Mouse (Mus musculus): Measurements from ENCODE around the gene Pnpla3. TPM values are rescaled to one million over a fixed set of nuclear protein-coding genes. Genes with fewer than 3 reads are reported as not detected.
A peak's percentile ranks its signal among the peaks of the same experiment; 100 is the strongest.

Pnpla3 gene
- polyA plus RNA-seq, 1 experiment from 2014 or later: 1.7 TPM

DNA sequence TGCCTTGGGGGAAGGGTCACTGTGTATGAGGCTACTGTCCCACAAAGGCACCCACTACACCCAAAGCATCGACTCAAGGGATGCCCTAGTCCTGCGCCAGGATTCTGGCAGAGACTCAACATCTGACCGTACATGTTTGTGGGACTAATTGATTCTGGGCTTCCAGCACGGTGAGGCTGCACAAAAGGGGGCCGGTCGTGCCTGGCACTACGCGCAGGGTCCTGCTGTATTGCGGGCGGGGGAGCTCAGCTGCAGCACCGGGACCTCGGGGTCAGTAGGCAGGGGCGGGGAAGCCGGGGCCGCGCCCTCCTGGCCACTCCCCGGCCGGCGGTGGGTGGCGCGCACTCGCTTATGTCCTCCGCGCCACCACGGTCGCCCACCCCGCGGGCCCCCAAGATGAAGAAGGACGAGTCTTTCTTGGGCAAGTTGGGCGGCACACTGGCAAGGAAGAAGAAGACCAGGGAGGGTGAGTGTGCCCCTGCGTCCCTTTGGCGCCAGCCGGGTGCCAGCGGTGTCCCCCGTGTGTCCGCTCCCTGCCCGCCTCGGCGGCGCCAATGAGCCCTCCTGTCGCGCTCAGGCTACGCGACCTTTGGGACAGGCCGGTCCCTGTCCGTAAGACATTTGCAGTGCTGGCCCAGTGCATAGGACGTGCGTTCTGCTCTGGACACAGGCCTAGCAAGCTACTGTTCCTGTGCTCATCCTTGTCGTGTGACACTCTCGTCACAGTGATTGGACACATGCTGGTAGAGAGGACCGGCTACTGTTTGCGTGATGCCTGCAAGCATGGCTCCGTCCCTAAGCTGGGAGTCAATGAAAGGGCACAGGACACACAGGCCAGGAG is 64.3 kb downstream of the Pnpla3 start, which contains the start of gene Parvb:
Gene Parvb (plus strand): TSS at position 323 of the 841 bp plus-strand sequence.
- under 1% methylated on average over 48 of the region's 53 CpGs for WGBS
- H3K27ac ChIP-seq (ENCODE audit: low read depth, low read length): peak within 1 kb of the TSS; percentile 75
- peak; percentile 92 for DNase-seq (ENCODE audit: low spot score, missing footprints)
- H3K4me1 ChIP-seq (ENCODE audit: control insufficient read depth, insufficient read depth, low read length): peaks cover 24% of the 10 kb centered on the region
- H3K36me3 ChIP-seq (ENCODE audit: control insufficient read depth, insufficient read depth, low read length): no peaks in the 10 kb centered on the region
- peak; percentile 54 for ATAC-seq (ENCODE audit: low FRiP score)
- no peaks in the 10 kb centered on the region for H3K9me3 ChIP-seq (ENCODE audit: control insufficient read depth, low read length)
- H3K9ac ChIP-seq (ENCODE audit: low read length): peak within 1 kb of the TSS; percentile 55
- peaks cover 3% of the 10 kb centered on the region for H3K27me3 ChIP-seq (ENCODE audit: control insufficient read depth, insufficient read depth, low read length)
- H3K4me2 ChIP-seq: peak within 1 kb of the TSS; percentile 70
- peak within 1 kb of the TSS; percentile 40 for H3K4me3 ChIP-seq (ENCODE audit: low read depth, low read length)

- WGBS: 7% methylated on average over 8 of the region's 8 CpGs
- Histone ChIP-seq H3K9me3 (ENCODE audit: control insufficient read depth, low read length) (no peaks in the 10 kb centered on the region), H3K4me3 (ENCODE audit: low read depth, low read length) (peak overlapping the region; percentile 40), H3K9ac (ENCODE audit: low read length) (peak overlapping the region; percentile 55), H3K27me3 (ENCODE audit: control insufficient read depth, insufficient read depth, low read length) (peaks cover 3% of the 10 kb centered on the region), H3K27ac (ENCODE audit: low read depth, low read length) (no peak overlapping the region), H3K36me3 (ENCODE audit: control insufficient read depth, insufficient read depth, low read length) (no peaks in the 10 kb centered on the region), H3K4me2 (peak overlapping the region; percentile 70), H3K4me1 (ENCODE audit: control insufficient read depth, insufficient read depth, low read length) (peaks cover 21% of the 10 kb centered on the region)
- ATAC-seq (ENCODE audit: low FRiP score) (no peak), DNase-seq (ENCODE audit: low spot score, missing footprints) (no peak)
These were observed 65.0 kb downstream of the Pnpla3 start for GRCm38 (mm10) chr15:84232609-84233008.

DNA sequence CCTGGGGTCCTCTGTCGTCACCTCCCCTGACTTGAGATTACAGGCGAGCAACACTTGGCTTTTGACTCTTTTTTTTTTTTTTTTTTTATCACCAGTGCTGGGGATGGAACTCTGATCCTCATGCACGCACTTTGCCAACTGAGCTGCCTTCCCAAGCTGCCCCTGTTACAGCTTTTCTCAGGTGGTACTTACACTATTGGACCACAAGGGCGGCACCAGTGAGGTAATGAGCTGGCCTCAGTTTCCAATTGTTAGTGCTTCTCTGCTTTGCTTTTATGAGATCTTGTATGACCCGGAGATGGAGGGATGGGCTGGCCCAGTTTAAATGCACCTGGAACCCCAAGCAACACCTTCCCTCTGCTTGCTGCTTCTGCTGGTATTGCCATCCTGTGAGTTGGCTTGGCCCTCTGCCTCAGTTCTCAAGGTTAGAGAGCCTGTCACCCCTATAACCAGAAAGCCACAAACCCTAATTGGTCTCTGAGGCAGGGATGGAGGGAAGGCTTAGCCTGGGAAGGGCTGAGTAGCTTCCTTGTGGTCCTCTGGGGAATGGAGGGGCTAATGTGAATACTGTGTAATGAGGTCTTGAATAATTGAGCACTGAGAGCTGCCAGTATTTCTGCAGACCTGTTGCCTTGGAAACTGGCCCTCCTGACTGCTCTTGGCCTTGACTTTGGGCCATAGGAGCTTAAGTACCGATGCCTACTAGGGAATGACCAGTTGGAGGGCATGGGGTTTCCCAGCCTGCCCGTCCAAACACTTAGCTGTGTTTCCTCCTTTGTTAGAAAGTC is 67.4 kb downstream of the Pnpla3 start:
- ATAC-seq (ENCODE audit: low FRiP score) (peak; percentile 13; the same call in 1 of the 2 replicates), DNase-seq (ENCODE audit: low spot score, missing footprints) (no peak)
- peaks cover 27% of the 10 kb centered on the region for H3K4me1 ChIP-seq (ENCODE audit: control insufficient read depth, insufficient read depth, low read length)
- no peaks in the 10 kb centered on the region for H3K9me3 ChIP-seq (ENCODE audit: control insufficient read depth, low read length)
- peaks cover 3% of the 10 kb centered on the region for H3K27me3 ChIP-seq (ENCODE audit: control insufficient read depth, insufficient read depth, low read length)
- H3K27ac ChIP-seq (ENCODE audit: low read depth, low read length): no peak overlapping the region
- no peaks in the 10 kb centered on the region for H3K36me3 ChIP-seq (ENCODE audit: control insufficient read depth, insufficient read depth, low read length)
- H3K9ac ChIP-seq (ENCODE audit: low read length): no peak overlapping the region
- WGBS: 78% methylated on average over 7 of the region's 7 CpGs
- no peak overlapping the region for H3K4me2 ChIP-seq
- no peak overlapping the region for H3K4me3 ChIP-seq (ENCODE audit: low read depth, low read length)

GRCm38 (mm10) chr15:84235646-84236045 is 68.0 kb downstream of the Pnpla3 start:
- H3K27me3 ChIP-seq (ENCODE audit: control insufficient read depth, insufficient read depth, low read length): peaks cover 3% of the 10 kb centered on the region

More at GRCm38 (mm10) chr15:84235646-84236045, 68.0 kb downstream of the Pnpla3 start:
- DNase-seq (ENCODE audit: low spot score, missing footprints) (no peak), ATAC-seq (ENCODE audit: low FRiP score) (peak; percentile 4; the same call in 1 of the 2 replicates)
- Histone ChIP-seq H3K4me3 (ENCODE audit: low read depth, low read length) (no peak overlapping the region), H3K4me2 (no peak overlapping the region), H3K9me3 (ENCODE audit: control insufficient read depth, low read length) (no peaks in the 10 kb centered on the region), H3K4me1 (ENCODE audit: control insufficient read depth, insufficient read depth, low read length) (peaks cover 23% of the 10 kb centered on the region), H3K9ac (ENCODE audit: low read length) (no peak overlapping the region), H3K27ac (ENCODE audit: low read depth, low read length) (no peak overlapping the region), H3K36me3 (ENCODE audit: control insufficient read depth, insufficient read depth, low read length) (no peaks in the 10 kb centered on the region)
- WGBS: 62% methylated on average over 7 of the region's 7 CpGs

Small RNA genes within 50 kb of the gene (microRNA-seq; reads per million reads assigned to microRNA genes)
- gene Mir6392: 0.57 reads per million

Other genes starting within 250 kb of the Pnpla3 start
- 0.29 TPM in 1 of 2 replicates, not detected in the other for gene Efcab6, start 102.5 kb upstream of the Pnpla3 start, polyA plus RNA-seq (2014; fragmentation: Nextera tagmentation; extraction: Ambion mirVana)
- gene Sult4a1, start 62.1 kb upstream of the Pnpla3 start, polyA plus RNA-seq (2014; fragmentation: Nextera tagmentation; extraction: Ambion mirVana): 8.7 and 8.9 TPM in 2 replicates
- 0.05 TPM in 1 of 2 replicates, not detected in the other for gene Pnpla5, start 44.7 kb upstream of the Pnpla3 start, polyA plus RNA-seq (2014; fragmentation: Nextera tagmentation; extraction: Ambion mirVana)
- 75.9 and 77.4 TPM in 2 replicates for gene Samm50, start 24.4 kb downstream of the Pnpla3 start, polyA plus RNA-seq (2014; fragmentation: Nextera tagmentation; extraction: Ambion mirVana)
- gene Parvb, start 64.2 kb downstream of the Pnpla3 start, polyA plus RNA-seq (2014; fragmentation: Nextera tagmentation; extraction: Ambion mirVana): 10.2 and 10.8 TPM in 2 replicates
- 0.63 and 1.2 TPM in 2 replicates for gene Parvg, start 156.2 kb downstream of the Pnpla3 start, polyA plus RNA-seq (2014; fragmentation: Nextera tagmentation; extraction: Ambion mirVana)

Data from midbrain, embryonic 11.5 days (tissue).